Mouse (Mus musculus) myocyte (in vitro differentiated cells): ENCODE data around the gene Fam71a. TPM values are rescaled to one million over a fixed set of nuclear protein-coding genes. Genes with fewer than 3 reads are reported as not detected.

Experiments used
- H3K27me3 ChIP-seq: one replicate; pipeline ENCODE4 v1.6.1; 2011; ENCODE audit not compliant: control insufficient read depth, insufficient read depth, insufficient read length
- H3K36me3 ChIP-seq: one replicate; pipeline ENCODE4 v1.6.1; 2011; ENCODE audit not compliant: control insufficient read depth, insufficient read depth
- H3K4me2 ChIP-seq: one replicate; pipeline ENCODE4 v1.6.1; 2011; ENCODE audit warnings: low read depth, control low read depth
- H3K4me3 ChIP-seq: one replicate; pipeline ENCODE4 v1.5.1; 2011; ENCODE audit warnings: mild to moderate bottlenecking, control low read depth, moderate library complexity
- H3K79me2 ChIP-seq: one replicate; pipeline ENCODE4 v1.6.1; 2011; ENCODE audit not compliant: control insufficient read depth, insufficient read depth
- H3ac ChIP-seq: one replicate; pipeline ENCODE4 v1.6.1; 2011; ENCODE audit not compliant: control insufficient read depth, insufficient read length
- CEBPB ChIP-seq: IDR thresholded peaks from 2 replicates; pipeline ENCODE4 v1.6.1; 2011; ENCODE audit warnings: mild to moderate bottlenecking, moderate library complexity; ENCODE audit not compliant: poor library complexity, insufficient read depth, severe bottlenecking
- E2F4 ChIP-seq: IDR thresholded peaks from one replicate; pipeline ENCODE4 v1.6.1; 2011; ENCODE audit warnings: mild to moderate bottlenecking, control low read depth, moderate library complexity; ENCODE audit not compliant: insufficient read depth
- MAX ChIP-seq: IDR thresholded peaks from one replicate; pipeline ENCODE4 v1.6.1; 2011; ENCODE audit warnings: low read depth, mild to moderate bottlenecking, control low read depth
- MYOD1 ChIP-seq, 3 experiments: IDR thresholded peaks; one replicate each; pipeline ENCODE4 v1.6.1; 2011; ENCODE audit warnings: control low read depth in 2 of 3, low read depth in 2 of 3, mild to moderate bottlenecking in 2 of 3, moderate library complexity in 1 of 3; ENCODE audit not compliant: insufficient read length in 2 of 3, control insufficient read depth in 1 of 3
- MYOG ChIP-seq, 3 experiments: IDR thresholded peaks; one replicate each; pipeline ENCODE4 v1.6.1; 2011; ENCODE audit warnings: control low read depth in 2 of 3, low read depth in 2 of 3, mild to moderate bottlenecking in 2 of 3; ENCODE audit not compliant: insufficient read length in 2 of 3, control insufficient read depth in 1 of 3, insufficient read depth in 1 of 3
- POLR2A ChIP-seq: IDR thresholded peaks from one replicate; pipeline ENCODE4 v1.6.1; 2011; ENCODE audit warnings: low read depth, mild to moderate bottlenecking, control low read depth, moderate library complexity; ENCODE audit not compliant: insufficient read length
- POLR2AphosphoS2 ChIP-seq: IDR thresholded peaks from one replicate; pipeline ENCODE4 v1.6.1; 2011; ENCODE audit warnings: low read depth, control low read depth; ENCODE audit not compliant: insufficient read length
- REST ChIP-seq: IDR thresholded peaks from one replicate; pipeline ENCODE4 v1.6.1; 2011; ENCODE audit warnings: mild to moderate bottlenecking, control low read depth, moderate library complexity; ENCODE audit not compliant: insufficient read depth, insufficient read length
- SRF ChIP-seq: IDR thresholded peaks from one replicate; pipeline ENCODE4 v1.6.1; 2011; ENCODE audit warnings: low read depth; ENCODE audit not compliant: control insufficient read depth, insufficient read length
- TCF12 ChIP-seq: IDR thresholded peaks from one replicate; pipeline ENCODE4 v1.6.1; 2011; ENCODE audit warnings: mild to moderate bottlenecking, control low read depth; ENCODE audit not compliant: poor library complexity, insufficient read depth, severe bottlenecking
- TCF3 ChIP-seq: IDR thresholded peaks from one replicate; pipeline ENCODE4 v1.6.1; 2011; ENCODE audit warnings: low read depth, control low read depth; ENCODE audit not compliant: insufficient read length
- USF1 ChIP-seq: IDR thresholded peaks from one replicate; pipeline ENCODE4 v1.6.1; 2011; ENCODE audit warnings: low read depth, mild to moderate bottlenecking, control low read depth, moderate library complexity
- polyA plus RNA-seq: library from polyadenylated mRNA; unstranded; fragments of >200 nt; fragmentation: generic; extraction: Trizol; gene quantifications from one replicate; pipeline ENCODE4 v1.2.1, GENCODE M21; 2012; ENCODE audit warnings: missing spikeins

Gene Fam71a
- not detected for polyA plus RNA-seq

DNA sequence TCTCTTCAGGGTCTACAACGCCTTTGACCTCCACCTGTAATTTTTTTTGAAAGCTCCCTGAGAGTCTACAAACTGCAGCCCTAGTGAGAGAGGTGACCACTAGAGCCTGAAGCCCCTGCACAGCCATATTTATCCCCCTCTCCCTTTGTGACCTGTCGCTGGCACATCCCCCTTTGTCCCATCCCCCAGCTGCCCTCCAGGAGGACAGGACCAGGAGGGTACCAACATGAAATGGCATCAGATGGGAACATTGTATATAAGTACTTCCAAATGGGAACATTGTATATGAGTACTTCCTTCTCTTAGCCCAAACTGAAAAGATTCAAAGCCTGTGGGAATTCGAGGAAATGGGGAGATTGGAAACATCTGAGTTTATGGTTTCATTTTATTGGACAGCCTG lies at the start of gene Fam71a:
Gene Fam71a, minus strand, starts transcription at position 101 of the 400 bp plus-strand sequence.
- Histone ChIP-seq H3ac (no peak within 1 kb of the TSS), H3K27me3 (peaks cover 25% of the 10 kb centered on the region), H3K4me3 (no peak within 1 kb of the TSS), H3K4me2 (no peak within 1 kb of the TSS), H3K79me2 (no peaks in the 10 kb centered on the region), H3K36me3 (peaks cover 9% of the 10 kb centered on the region)
- no peak for TF ChIP-seq POLR2A
- no peak for TF ChIP-seq USF1
- TF ChIP-seq E2F4: no peak
- TF ChIP-seq TCF12: no peak
- TF ChIP-seq POLR2AphosphoS2: no peak
- TF ChIP-seq MAX: no peak

DNA sequence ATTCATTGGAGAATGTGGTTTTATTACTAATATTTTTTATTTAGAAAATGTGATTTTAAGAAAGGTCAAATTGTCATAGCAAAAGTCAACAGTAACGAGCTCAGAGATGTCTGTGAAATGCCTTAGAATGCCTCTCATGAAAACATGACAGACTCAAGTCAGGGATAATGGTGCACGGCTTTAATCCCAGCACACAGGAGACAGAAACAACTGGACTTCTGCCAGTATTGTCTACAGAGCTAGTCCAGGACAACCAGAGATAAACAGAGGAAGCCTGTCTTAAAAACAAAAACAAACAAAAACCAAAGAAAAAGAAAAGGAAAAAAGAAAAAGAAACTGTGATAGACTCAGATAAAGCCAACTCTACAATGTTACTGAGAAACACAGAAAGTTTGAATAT lies 46.5 kb upstream of the Fam71a start:
- no peaks in the 10 kb centered on the region for H3K79me2 ChIP-seq
- no peak overlapping the region for H3ac ChIP-seq
- TF ChIP-seq E2F4: no peak
- no peak for TF ChIP-seq MYOD1 (IDR thresholded peaks at IDR 0.05; ENCODE audit: control insufficient read depth in 1 of 3, insufficient read length in 2 of 3, low read depth in 2 of 3)
- TF ChIP-seq CEBPB: no peak
- no peak for TF ChIP-seq REST
- no peak for TF ChIP-seq MYOG (IDR thresholded peaks at IDR 0.05; ENCODE audit: control insufficient read depth in 1 of 3, insufficient read depth in 1 of 3, insufficient read length in 2 of 3, low read depth in 2 of 3)
- TF ChIP-seq POLR2AphosphoS2: no peak
- TF ChIP-seq MAX: no peak
- no peak for TF ChIP-seq USF1
- TF ChIP-seq TCF3: no peak
- TF ChIP-seq TCF12: no peak
- TF ChIP-seq POLR2A: no peak
- no peak for TF ChIP-seq SRF
- no peaks in the 10 kb centered on the region for H3K27me3 ChIP-seq
- H3K4me3 ChIP-seq: no peak overlapping the region
- no peak overlapping the region for H3K4me2 ChIP-seq
- no peaks in the 10 kb centered on the region for H3K36me3 ChIP-seq

DNA sequence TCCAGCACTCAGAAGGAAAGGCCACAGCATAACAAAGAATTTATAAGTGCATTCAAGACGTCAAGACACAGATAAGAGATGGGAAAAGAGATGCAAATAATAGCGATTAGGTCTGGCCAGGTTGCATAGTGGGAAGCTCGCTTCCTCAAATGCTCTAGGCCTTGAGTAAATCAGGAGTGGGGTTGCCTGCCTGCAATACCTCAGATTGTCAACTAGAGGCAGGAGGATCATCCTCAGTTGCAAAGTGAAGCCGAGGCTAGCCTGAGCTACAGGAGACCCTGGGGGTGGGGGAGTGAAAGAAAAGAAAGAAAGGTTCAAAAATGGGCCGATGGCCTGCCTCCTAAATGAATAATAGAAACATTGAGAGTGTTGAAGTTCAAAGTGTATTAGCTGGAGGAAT lies 41.2 kb upstream of the Fam71a start:
- Histone ChIP-seq H3K36me3 (no peaks in the 10 kb centered on the region), H3K4me3 (no peak overlapping the region), H3ac (no peak overlapping the region), H3K4me2 (no peak overlapping the region), H3K27me3 (peaks cover 18% of the 10 kb centered on the region), H3K79me2 (no peaks in the 10 kb centered on the region)
- TF ChIP-seq SRF (no peak), TCF12 (no peak), POLR2A (no peak), TCF3 (no peak), MYOD1 (IDR thresholded peaks at IDR 0.05; ENCODE audit: control insufficient read depth in 1 of 3, insufficient read length in 2 of 3, low read depth in 2 of 3) (no peak), POLR2AphosphoS2 (no peak), USF1 (no peak), E2F4 (no peak), CEBPB (no peak), MAX (no peak), MYOG (IDR thresholded peaks at IDR 0.05; ENCODE audit: control insufficient read depth in 1 of 3, insufficient read depth in 1 of 3, insufficient read length in 2 of 3, low read depth in 2 of 3) (no peak), REST (no peak)

- no peaks in the 10 kb centered on the region for H3K36me3 ChIP-seq
- no peak overlapping the region for H3K4me2 ChIP-seq
- H3K27me3 ChIP-seq: peaks cover 20% of the 10 kb centered on the region
- no peak overlapping the region for H3K4me3 ChIP-seq
- H3ac ChIP-seq: no peak overlapping the region
- TF ChIP-seq CEBPB (no peak), TCF3 (no peak), POLR2A (no peak), POLR2AphosphoS2 (no peak), USF1 (no peak), MYOG (IDR thresholded peaks at IDR 0.05; ENCODE audit: control insufficient read depth in 1 of 3, insufficient read depth in 1 of 3, insufficient read length in 2 of 3, low read depth in 2 of 3) (no peak), SRF (no peak), MYOD1 (IDR thresholded peaks at IDR 0.05; ENCODE audit: control insufficient read depth in 1 of 3, insufficient read length in 2 of 3, low read depth in 2 of 3) (no peak), E2F4 (no peak), MAX (no peak), REST (no peak), TCF12 (no peak)
- H3K79me2 ChIP-seq: no peaks in the 10 kb centered on the region
Measured at GRCm38 (mm10) chr1:191204876-191205275, 40.3 kb upstream of the Fam71a start.

- no peak for TF ChIP-seq POLR2A
- no peak for TF ChIP-seq MAX
- no peak for TF ChIP-seq TCF3
- no peak for TF ChIP-seq MYOD1 (IDR thresholded peaks at IDR 0.05; ENCODE audit: control insufficient read depth in 1 of 3, insufficient read length in 2 of 3, low read depth in 2 of 3)
- TF ChIP-seq POLR2AphosphoS2: no peak
- H3ac ChIP-seq: no peak overlapping the region
- H3K4me2 ChIP-seq: no peak overlapping the region
- H3K4me3 ChIP-seq: no peak overlapping the region
- peaks cover 33% of the 10 kb centered on the region for H3K27me3 ChIP-seq
- H3K36me3 ChIP-seq: no peaks in the 10 kb centered on the region
- H3K79me2 ChIP-seq: no peaks in the 10 kb centered on the region
Measured at GRCm38 (mm10) chr1:191203496-191203895, 38.9 kb upstream of the Fam71a start.
